Mouse (Mus musculus) intestine, embryonic 14.5 days (tissue): ENCODE measurements at regions not wholly inside any gene's neighbourhood (a gene's known extent, or its start where the extent isn't known, plus 50 kb on each side); places are given as distances from the start of the nearest gene placed in this dataset.
"Not testable (repeated sequence)": the region's sequence is repeated elsewhere in the genome, so short reads cannot be mapped to it uniquely, and the experiment has no call there.

Source experiments
- ATAC-seq: fragments of 200-750 bp; cut with Nextera tagmentation; replicated peaks from 2 replicates; pipeline ENCODE4 v1.8.0; 2017; ENCODE audit warnings: low read depth, moderate number of reproducible peaks, moderate TSS enrichment, moderate library complexity; ENCODE audit not compliant: low FRiP score, low TSS enrichment
- DNase-seq: peaks from one replicate; pipeline ENCODE4 v3.0.0-alpha.2; 2018; ENCODE audit warnings: low spot score
- H3K27ac ChIP-seq: fragments of 300-500 bp; sonication (generic); 2 replicates; pipeline ENCODE4 v1.5.1; 2014; ENCODE audit warnings: low read depth, mild to moderate bottlenecking, control low read depth
- H3K27me3 ChIP-seq: fragments of 300-500 bp; sonication (generic); replicated peaks from 2 replicates; pipeline ENCODE4 v1.6.1; 2014; ENCODE audit warnings: low read length, control low read depth; ENCODE audit not compliant: control insufficient read depth, insufficient read depth
- H3K36me3 ChIP-seq: fragments of 300-500 bp; sonication (generic); 2 replicates; pipeline ENCODE4 v1.6.1; 2014; ENCODE audit warnings: low read length, control low read depth; ENCODE audit not compliant: control insufficient read depth, insufficient read depth
- H3K4me1 ChIP-seq: fragments of 300-500 bp; sonication (generic); replicated peaks from 2 replicates; pipeline ENCODE4 v1.6.1; 2014; ENCODE audit warnings: low read length, control low read depth, mixed read lengths; ENCODE audit not compliant: control insufficient read depth, insufficient read depth
- H3K4me2 ChIP-seq: fragments of 300-500 bp; sonication (generic); 2 replicates; pipeline ENCODE4 v1.6.1; 2014; ENCODE audit warnings: low read length
- H3K4me3 ChIP-seq: fragments of 300-500 bp; sonication (generic); 2 replicates; pipeline ENCODE4 v1.5.1; 2014; ENCODE audit warnings: low read depth, low read length, control low read depth, mixed read lengths
- H3K9ac ChIP-seq: fragments of 300-500 bp; sonication (generic); 2 replicates; pipeline ENCODE4 v1.6.1; 2014; ENCODE audit warnings: mild to moderate bottlenecking, low read length
- H3K9me3 ChIP-seq: fragments of 300-500 bp; sonication (generic); 2 replicates; pipeline ENCODE4 v1.6.1; 2016; ENCODE audit warnings: low read length, control low read depth; ENCODE audit not compliant: control insufficient read depth
- WGBS: fragments of 180-500 bp; shearing (Covaris S2); extraction: QIAGEN DNeasy Blood & Tissue Kit; methylation state at CpG from one replicate; pipeline ENCODE4 v1.1.7; 2014; 5-methylcytosine and 5-hydroxymethylcytosine counted together

- H3K27me3 ChIP-seq = no peaks in the 10 kb centered on the region
- H3K4me2 ChIP-seq = no peak overlapping the region
- no peaks in the 10 kb centered on the region for H3K36me3 ChIP-seq
- H3K9ac ChIP-seq = no peak overlapping the region
- H3K9me3 ChIP-seq = no peaks in the 10 kb centered on the region
- H3K4me3 ChIP-seq = no peak overlapping the region
- no peak for ATAC-seq
- no peak overlapping the region for H3K27ac ChIP-seq
- H3K4me1 ChIP-seq = no peaks in the 10 kb centered on the region
- WGBS = 70% methylated on average over 6 of the region's 6 CpGs
- peak; percentile 21 for DNase-seq
These were observed 242.7 kb downstream of the Diras2 start for GRCm38 (mm10) chr13:52288400-52288799.

- no peak for ATAC-seq
- DNase-seq = no peak
- H3K9me3 ChIP-seq = no peaks in the 10 kb centered on the region
These were observed 235.2 kb downstream of the Diras2 start for GRCm38 (mm10) chr13:52295847-52296246.

GRCm38 (mm10) chr13:52296541-52297276 lies 234.4 kb downstream of the Diras2 start:
- Histone ChIP-seq H3K9me3 (no peaks in the 10 kb centered on the region), H3K9ac (no peak overlapping the region), H3K4me3 (no peak overlapping the region), H3K36me3 (no peaks in the 10 kb centered on the region), H3K4me2 (no peak overlapping the region), H3K4me1 (no peaks in the 10 kb centered on the region), H3K27me3 (no peaks in the 10 kb centered on the region), H3K27ac (no peak overlapping the region)
- DNase-seq = no peak
- WGBS = 80% methylated on average over 9 of the region's 9 CpGs
- no peak for ATAC-seq

More at GRCm38 (mm10) chr13:52295847-52296246, 235.2 kb downstream of the Diras2 start:
- Histone ChIP-seq H3K36me3 (no peaks in the 10 kb centered on the region), H3K4me2 (no peak overlapping the region), H3K9ac (no peak overlapping the region), H3K27ac (no peak overlapping the region), H3K4me1 (no peaks in the 10 kb centered on the region), H3K27me3 (no peaks in the 10 kb centered on the region), H3K4me3 (no peak overlapping the region)
- 93% methylated on average over 15 of the region's 15 CpGs for WGBS

- Histone ChIP-seq H3K9me3 (no peaks in the 10 kb centered on the region), H3K4me2 (no peak overlapping the region), H3K36me3 (no peaks in the 10 kb centered on the region), H3K4me1 (no peaks in the 10 kb centered on the region), H3K27me3 (no peaks in the 10 kb centered on the region), H3K9ac (no peak overlapping the region), H3K4me3 (no peak overlapping the region), H3K27ac (no peak overlapping the region)
- DNase-seq (no peak), ATAC-seq (no peak)
- 87% methylated on average over 7 of the region's 7 CpGs for WGBS
These were observed 233.8 kb downstream of the Diras2 start for GRCm38 (mm10) chr13:52297277-52297623.

- ATAC-seq = no peak
- Histone ChIP-seq H3K36me3 (no peaks in the 10 kb centered on the region), H3K4me3 (no peak overlapping the region), H3K9ac (no peak overlapping the region), H3K9me3 (no peaks in the 10 kb centered on the region), H3K27me3 (no peaks in the 10 kb centered on the region), H3K4me2 (no peak overlapping the region), H3K27ac (no peak overlapping the region), H3K4me1 (no peaks in the 10 kb centered on the region)
- no peak for DNase-seq
- 82% methylated on average over 5 of the region's 5 CpGs for WGBS
These were observed 232.7 kb downstream of the Diras2 start for GRCm38 (mm10) chr13:52298362-52298761.

GRCm38 (mm10) chr13:52305328-52305727 lies 225.8 kb downstream of the Diras2 start:
- H3K9ac ChIP-seq, H3K27ac ChIP-seq, DNase-seq, ATAC-seq, H3K4me2 ChIP-seq, H3K9me3 ChIP-seq, H3K36me3 ChIP-seq, H3K4me3 ChIP-seq, H3K4me1 ChIP-seq, H3K27me3 ChIP-seq: not testable (repeated sequence)

GRCm38 (mm10) chr13:52306783-52307440 lies 224.2 kb downstream of the Diras2 start:
- WGBS = 55% methylated on average over 9 of the region's 9 CpGs
- Histone ChIP-seq H3K27me3 (no peaks in the 10 kb centered on the region), H3K9ac (no peak overlapping the region), H3K9me3 (no peaks in the 10 kb centered on the region), H3K4me2 (no peak overlapping the region), H3K36me3 (no peaks in the 10 kb centered on the region), H3K4me1 (no peaks in the 10 kb centered on the region), H3K4me3 (no peak overlapping the region), H3K27ac (no peak overlapping the region)
- DNase-seq (no peak), ATAC-seq (no peak)

- H3K27me3 ChIP-seq = no peaks in the 10 kb centered on the region
- ATAC-seq (no peak), DNase-seq (no peak)
- no peaks in the 10 kb centered on the region for H3K36me3 ChIP-seq
- 35% methylated on average over 2 of the region's 2 CpGs for WGBS
- H3K4me3 ChIP-seq = no peak overlapping the region
- no peak overlapping the region for H3K4me2 ChIP-seq
- no peak overlapping the region for H3K9ac ChIP-seq
- no peak overlapping the region for H3K27ac ChIP-seq
- H3K4me1 ChIP-seq = no peaks in the 10 kb centered on the region
- no peaks in the 10 kb centered on the region for H3K9me3 ChIP-seq
These were observed 220.1 kb downstream of the Diras2 start for GRCm38 (mm10) chr13:52310954-52311353.

- no peaks in the 10 kb centered on the region for H3K4me1 ChIP-seq
- no peak for ATAC-seq
- no peaks in the 10 kb centered on the region for H3K27me3 ChIP-seq
- WGBS = 94% methylated on average over 2 of the region's 2 CpGs
- no peak overlapping the region for H3K9ac ChIP-seq
- DNase-seq = no peak
- no peaks in the 10 kb centered on the region for H3K36me3 ChIP-seq
- H3K9me3 ChIP-seq = no peaks in the 10 kb centered on the region
- H3K4me3 ChIP-seq = no peak overlapping the region
- H3K4me2 ChIP-seq = no peak overlapping the region
- no peak overlapping the region for H3K27ac ChIP-seq
These were observed 212.8 kb downstream of the Diras2 start for GRCm38 (mm10) chr13:52318276-52318675.
